Mouse (Mus musculus) thymus, postnatal 36 days (tissue): ENCODE results near the gene Sycp2.

Experiments
- DNase-seq, 2 experiments: peaks; one replicate each; pipeline ENCODE4 v3.0.0; 2022; ENCODE audit warnings: mixed read lengths in 2 of 2

The Sycp2 gene

DNA sequence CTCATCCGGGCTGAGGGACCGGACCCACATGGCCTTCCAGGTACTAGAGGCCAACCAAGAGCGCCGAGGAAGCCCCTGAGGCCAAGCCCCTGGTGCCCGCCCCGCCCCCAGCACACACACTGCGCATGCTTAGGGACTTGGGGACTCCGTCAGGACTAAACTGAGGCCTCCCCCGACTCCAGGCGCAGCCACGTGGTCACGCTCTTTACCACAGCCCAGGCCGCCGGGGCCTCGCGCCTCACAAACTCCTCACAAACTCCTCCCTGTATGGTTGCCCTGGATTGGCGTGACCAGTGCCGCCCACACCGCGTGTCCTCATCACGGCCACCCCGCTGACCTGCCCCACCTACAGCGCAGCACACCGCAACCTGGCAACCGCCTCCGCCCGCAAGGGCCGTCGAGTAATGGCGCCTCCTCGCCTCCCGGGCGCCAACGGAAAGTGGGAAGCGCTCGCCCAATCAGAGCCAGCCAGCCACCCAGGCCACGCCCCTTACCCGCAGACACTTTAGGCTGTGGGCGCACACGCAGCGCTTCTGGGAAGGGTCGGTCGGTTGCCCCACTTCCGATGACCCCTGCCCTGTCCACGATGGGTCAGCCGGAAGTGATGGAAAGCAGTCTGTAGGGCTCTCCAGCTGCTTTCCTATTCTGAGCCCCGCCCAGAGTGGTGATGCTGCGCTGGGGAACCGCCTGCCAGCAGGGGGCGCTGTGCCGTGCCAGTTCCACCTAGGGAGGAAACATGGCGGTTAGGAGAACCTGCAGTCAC is at the start of gene Sycp2:
Gene Sycp2 (minus strand): TSS at position 633 of the 763 bp plus-strand sequence.
- no peak for DNase-seq

DNA sequence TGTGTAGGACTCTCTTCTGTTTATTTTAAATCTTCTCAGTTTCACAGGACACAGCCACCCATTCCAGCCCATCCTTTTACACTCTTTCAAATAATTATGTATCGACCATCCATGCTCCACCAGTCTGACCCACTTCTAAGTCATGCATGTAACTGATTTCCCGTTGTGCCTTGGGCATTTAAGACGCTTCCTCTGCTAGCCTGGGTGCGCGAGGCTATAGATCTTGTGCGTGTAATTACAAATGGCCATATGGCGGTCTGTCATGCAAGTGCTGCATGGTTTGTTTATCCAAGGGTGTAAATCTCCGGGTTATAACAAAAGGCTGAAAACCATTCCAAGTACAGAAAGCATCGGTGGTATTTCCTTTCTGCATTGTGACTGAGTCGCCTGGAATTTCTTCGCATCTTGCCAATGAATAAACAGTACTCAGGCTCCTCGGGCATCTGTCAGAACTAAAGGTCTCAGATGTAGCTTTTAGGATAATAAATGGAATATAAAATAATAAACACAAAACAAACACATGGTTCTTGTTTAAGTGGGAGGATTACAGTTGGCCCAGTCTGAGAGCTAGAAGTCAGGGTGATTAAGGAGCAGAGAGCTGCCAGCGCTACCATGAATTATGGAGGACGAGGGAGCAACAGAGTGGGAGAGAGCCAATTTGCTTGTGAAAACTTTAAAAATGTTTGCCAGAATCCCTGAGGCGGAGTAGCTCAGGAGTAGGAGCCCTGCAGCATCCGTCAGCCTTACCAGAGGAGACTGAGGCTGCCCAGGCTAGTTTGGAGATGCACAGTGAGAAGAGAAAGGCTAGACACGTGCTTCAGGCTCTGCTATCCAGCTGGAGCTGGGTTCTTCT is 47.4 kb upstream of the Sycp2 start:
- no peak for DNase-seq

DNA sequence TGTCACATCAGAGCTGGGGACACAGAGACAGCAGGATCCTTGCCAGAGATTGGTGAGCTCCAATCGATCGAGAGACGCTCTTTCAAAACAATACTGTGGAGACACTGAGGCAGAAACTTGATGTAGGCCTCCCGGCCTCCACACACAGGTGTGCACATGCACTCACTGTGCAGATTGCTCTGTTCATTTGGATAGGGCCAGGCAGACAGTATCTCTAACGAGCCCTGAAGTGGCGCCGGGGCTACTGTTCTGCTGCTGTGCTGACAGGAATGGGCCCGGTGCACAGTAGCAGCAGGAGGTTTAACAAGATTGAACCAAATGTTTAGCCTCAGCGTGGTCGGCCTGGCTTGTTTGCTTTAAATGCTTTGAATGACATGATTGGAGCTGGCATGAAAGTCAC is 43.5 kb upstream of the Sycp2 start:
- DNase-seq = no peak

DNA sequence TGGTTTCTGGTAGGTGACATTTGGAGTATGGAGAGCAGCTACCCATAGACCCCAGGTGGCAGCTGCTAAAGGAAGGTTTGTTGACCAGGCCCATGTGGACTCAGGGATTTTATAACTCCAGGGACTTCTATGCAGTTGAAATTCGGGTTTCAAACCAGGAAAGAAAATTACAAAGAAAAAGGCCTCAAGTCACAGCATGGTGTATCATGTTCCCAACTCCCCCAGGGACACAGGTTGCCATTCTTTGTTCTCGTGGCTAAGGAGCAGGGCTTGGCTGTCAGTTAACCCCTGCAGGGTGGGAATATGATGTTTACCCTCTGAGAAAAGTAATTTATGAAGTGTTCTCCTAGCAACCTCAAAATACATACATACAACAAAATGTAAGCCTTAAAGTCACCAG is 42.8 kb upstream of the Sycp2 start:
- DNase-seq = no peak

DNA sequence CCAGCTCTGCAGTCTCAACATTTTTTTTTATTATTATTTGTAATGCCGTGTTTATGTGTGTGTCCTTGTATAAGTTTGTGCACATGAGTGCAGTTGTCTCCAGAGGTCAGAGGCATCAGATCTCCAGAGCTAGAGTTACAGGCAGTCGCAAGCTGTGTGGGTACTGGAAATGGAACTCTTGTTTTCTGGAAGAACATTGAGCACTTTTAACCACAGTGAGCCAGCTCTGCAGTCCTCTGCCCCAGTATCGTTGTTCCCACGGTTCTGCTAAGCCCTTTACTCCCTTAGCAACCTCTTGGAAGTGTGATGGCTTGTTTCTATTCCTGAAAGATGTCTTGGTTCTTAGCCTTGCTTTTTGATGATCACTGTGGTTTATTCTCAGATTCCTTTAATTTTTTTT is 41.9 kb upstream of the Sycp2 start:
- no peak for DNase-seq

DNA sequence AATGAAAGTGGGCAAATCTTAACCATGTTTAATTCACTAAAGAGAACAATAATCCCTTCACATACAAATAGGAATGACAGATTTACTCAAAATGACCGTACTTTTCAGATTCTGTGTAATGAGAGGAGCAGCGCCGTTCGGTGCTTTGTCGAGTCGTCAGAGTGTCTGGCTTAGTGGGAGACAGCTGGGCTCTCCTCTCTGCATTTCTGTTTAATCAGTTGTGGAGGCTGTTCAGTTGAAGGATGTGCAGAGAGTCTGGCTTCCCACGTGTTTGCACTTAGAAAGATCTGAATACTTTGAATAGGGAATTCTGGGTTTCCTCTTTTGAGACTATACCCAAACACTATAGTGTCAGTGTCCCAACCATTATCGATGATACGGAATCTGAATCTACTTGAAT is 29.8 kb upstream of the Sycp2 start:
- no peak for DNase-seq

DNA sequence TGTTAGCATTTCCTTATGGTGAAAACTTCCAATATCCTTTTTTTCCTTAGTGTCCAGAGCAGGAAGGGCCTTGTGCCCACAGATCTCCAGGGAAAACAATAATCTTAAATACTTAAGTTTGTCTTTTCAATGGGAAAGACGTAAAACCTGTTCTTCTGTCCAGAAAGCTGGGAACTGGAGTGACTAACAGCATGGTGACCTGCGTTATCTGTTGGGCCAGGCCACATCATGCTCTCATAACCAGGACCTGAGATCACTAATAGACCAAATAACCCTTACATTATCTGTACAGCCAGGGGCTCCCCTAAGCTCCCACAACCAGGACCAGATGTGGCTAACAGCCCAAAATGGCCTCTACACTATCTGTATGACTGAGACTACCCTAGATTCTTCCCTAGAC is 26.4 kb upstream of the Sycp2 start:
- DNase-seq = no peak

DNA sequence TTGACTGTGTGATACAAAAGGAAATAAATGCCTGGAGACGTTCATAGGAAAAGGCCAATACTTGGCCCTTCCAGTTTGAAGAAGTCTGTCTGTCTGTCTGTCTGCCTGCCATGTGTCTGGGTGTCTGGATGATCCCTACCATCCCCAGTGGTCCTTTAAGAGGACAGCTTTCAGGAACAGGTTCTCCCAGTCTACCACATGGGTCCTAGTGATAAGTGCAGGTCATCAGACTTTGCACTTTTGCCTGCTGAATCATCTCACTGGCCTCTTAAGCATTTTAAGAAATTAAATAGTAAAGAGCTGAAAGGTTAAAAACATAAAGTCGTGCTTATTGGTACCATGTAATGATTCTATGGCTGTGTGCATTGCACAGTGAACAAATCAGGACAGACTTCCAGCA is 26.0 kb upstream of the Sycp2 start:
- no peak for DNase-seq

DNA sequence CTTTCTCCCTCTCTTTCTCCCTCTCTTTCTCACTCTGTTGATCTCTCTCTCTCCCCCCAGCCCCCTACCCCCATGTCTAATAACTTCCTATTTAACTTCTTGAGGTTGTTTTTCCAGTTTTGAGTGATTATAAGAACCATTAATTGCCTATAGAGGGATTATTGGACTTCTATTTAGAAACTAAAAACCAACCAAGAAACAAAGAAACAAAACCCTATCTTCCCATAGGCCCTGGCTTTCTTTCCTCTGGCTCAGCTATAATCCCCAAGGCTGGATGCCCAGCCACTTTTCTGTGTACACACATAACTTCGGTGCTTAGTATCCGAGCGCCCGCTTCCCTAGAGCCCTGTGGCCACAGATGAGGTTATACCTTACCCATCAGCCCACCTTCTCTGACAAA is 22.7 kb upstream of the Sycp2 start, which contains the start of gene Cdh26:
Gene Cdh26 (plus strand): TSS at position 301 of the 400 bp plus-strand sequence.
- no peak for DNase-seq

DNA sequence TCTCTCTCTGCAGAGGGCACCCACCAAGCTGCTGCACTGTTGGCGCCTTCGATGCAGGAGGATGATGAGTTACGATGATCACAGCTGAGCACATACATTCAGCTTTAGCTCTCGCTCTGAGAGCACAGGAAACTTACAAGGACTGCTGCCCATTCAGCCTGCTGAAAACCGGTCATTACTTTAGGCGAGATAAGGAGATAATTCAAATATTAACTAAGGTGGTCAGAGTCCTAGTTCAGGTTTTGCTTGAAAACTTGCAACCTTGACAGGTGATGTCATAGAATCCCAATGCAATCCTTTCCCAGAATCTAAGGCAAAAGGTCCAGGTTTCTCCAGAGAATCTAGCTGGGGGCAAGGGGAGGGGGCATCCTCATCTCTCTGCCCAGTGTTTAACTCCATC is 21.9 kb upstream of the Sycp2 start:
- DNase-seq = no peak

DNA sequence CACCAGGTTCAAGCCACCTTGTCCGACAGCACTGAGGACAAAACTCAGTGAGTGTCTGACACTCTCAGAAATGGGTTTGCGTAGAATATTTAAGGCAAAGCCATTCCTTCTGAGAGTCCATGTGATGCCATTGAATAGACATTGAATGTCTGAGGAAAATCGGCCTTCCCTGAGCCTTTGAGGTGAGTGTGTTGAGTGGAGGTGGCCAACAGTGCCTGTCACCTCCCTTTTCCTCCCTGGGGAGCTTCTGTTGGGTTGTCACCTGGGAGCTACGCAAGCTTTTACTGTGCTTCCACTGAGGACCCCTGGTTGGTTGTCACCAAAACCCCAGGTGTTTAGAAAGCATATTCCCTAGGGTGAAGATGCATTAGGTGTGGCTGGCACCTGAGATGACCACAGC is 21.2 kb upstream of the Sycp2 start:
- no peak for DNase-seq

DNA sequence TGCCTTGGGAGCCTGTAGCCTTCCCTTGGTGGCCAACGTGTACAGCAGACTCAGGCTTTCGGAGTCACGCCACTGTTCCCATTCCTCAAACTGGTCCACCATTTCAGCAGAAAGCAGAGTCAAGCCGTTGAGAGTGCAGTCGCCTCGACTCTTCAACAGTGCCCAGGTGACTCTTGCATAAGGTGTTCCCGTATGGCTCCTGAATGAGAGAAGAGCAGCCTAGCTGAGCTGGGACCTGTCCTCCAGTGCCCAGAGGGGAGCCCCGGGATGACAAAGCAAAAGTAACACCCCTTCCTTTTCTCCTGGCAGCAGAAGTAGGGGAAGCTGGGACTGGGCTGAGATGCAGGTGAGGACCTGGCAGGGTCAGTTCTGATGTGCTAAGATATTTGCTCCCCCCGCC is 20.7 kb upstream of the Sycp2 start:
- DNase-seq = no peak

DNA sequence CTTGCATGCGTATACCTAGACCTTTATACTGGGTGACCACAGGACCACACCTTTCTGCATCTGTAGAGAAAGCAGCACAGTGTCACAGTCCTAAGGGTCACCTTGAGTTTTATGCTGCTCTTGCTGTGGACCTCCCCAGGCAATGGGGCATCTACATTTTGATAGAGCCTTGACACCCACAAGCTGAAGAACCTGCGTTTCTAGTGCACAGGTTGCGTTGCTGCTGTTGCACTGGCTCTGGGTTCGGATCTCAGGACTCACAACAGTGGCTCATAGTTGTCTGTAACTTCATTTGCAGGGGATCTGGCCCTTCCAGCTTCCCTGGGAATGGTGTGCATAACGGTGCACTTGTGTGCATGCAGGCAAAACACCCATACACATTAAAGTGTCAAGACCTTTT is 19.7 kb upstream of the Sycp2 start:
- DNase-seq = no peak

DNA sequence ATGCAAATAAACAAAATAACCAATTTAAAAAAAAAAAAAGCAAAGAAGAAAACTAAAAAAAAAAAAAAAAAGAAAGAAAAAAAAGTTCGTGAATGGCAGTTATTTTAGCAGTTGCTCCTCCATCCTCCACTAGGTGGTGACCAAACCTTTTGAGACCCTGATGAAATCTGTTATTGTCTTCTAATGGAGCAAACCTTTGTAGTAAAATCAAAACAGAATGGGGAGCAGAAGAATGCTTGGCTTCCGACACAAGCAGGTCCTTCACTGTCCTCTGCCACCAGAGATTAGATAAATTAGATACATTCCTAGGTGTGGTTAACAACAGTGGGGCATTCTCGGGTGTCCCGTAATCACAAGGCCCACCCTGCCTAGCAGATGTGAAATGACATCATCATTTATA is 18.7 kb upstream of the Sycp2 start:
- DNase-seq = no peak

DNA sequence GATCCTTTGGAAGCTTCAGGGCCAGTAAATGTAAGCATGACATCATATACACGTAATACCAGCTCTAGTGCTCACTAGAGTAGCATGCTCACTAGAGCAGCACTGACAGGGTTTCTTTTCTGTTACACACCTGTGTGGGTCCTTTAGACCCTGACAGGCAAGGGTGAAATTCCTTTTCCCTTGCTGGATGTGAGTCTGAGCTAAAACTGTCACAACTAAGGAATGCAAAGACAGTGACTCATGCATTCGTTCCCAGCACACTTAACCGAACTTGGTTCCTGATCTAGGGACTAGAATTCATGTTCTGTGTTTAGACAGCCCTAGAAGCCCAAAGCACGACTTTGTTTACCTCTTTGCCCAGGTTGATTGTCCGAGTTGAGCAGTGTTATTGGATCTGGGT is 15.7 kb upstream of the Sycp2 start:
- no peak for DNase-seq

DNA sequence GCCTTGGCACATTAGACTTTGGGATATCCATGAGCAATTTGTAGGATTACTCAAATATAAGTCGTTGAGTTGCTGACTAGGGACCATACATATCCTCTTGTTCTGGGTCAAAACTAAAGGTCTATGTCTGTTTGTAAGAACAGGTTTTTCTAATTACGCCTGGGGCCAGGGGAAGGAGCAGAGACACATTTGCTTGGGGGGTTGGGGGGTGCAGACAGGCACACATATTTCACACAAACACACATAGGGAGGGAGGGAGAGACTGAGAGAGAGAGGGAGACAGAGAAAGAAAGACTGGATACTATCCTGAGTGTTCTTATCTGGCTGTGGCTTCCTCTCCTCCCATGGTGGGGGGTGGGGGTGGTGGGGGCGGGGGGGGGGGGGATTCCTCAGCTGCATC is 14.7 kb upstream of the Sycp2 start:
- DNase-seq = no peak

DNA sequence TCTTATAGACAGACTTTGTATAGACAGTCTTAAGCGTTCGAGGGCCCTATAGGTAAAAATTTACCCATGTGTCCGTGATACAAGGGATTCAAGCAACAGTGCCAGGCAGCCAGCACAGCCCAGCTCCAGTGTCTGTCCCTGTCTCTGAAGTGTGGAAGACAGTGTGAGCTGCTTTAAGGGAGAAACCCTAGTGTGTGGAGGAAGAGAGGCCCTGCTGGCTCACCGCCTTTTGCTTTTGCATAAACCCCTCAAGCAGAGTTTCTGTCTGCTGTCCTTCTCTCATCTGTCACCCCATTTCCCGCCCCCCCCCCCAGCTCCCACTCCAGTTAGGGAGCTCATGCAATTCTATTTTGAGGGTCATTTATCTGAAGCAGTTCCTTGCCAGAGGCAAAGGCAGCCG is 14.1 kb upstream of the Sycp2 start:
- no peak for DNase-seq

DNA sequence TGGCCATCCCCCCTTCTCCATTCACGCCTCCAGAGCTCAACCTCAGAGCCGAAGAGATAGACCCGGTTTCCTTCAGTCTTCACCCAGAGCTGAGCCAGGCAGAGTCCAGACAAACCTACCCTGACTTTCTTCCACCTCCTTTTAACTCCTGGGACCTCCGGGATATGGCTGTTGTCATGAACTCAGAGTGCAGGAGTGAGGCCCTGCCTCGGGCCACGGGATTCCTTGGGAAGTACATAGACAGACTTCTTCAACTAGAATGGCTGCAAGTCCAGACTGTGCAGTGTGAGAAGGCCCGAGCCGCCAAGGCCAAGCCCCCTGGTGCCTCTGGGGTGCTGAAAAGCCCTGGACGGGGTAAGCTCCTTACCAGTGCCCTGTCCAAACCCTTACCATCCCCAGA is 13.1 kb upstream of the Sycp2 start:
- DNase-seq = no peak

DNA sequence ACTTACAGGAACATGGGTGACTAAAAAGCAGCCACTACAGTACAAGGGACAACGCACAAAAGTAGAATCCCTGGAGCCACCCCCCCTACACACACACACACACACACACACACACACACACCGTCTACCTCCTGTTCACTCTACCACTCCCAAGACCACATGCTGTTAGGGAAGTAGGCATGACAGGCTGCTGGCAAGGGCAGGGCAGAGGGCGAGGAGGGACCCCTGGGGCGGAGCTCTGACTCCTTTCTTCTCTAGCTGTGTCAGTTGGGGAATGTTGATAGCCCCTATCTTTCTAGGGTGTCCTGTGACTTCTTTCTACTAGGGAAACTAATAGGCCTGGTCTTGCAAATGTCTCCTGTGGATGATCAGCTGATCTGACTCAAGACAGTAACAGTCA is 9.5 kb upstream of the Sycp2 start:
- no peak for DNase-seq

DNA sequence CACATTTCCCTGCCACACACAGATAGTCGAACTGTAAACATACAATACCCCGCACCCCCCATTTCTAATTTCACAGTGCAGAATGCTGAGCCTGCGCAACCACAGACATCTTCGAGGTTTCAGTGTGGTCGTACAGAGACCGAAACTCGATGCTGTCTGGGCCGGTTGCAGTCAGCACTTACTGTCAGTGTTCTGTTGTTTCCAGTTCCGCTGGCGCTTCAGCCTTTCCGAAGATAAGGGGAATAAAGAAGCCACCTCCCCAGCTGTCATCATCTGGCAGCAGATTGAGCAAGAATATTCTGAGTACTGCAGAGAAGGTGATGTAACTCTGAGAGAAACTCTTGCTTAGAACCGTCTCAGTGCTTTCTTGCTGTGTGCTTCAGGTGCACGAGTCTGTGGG is 8.9 kb upstream of the Sycp2 start:
- DNase-seq = no peak

DNA sequence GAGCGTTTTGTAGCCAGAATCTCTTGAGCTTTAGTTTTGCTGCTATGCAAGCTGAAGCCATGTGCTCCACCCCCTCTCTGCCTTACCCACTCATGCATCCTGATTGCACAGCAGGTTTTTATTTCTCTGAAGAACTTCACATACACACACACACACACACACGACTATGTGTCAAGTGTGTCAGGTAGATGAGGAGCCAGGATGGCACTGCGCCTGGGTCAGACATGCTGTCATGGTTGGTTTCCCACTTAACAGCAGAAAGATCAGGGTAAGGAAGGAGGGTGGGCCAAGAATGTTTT is 7.6 kb upstream of the Sycp2 start:
- DNase-seq = no peak

DNA sequence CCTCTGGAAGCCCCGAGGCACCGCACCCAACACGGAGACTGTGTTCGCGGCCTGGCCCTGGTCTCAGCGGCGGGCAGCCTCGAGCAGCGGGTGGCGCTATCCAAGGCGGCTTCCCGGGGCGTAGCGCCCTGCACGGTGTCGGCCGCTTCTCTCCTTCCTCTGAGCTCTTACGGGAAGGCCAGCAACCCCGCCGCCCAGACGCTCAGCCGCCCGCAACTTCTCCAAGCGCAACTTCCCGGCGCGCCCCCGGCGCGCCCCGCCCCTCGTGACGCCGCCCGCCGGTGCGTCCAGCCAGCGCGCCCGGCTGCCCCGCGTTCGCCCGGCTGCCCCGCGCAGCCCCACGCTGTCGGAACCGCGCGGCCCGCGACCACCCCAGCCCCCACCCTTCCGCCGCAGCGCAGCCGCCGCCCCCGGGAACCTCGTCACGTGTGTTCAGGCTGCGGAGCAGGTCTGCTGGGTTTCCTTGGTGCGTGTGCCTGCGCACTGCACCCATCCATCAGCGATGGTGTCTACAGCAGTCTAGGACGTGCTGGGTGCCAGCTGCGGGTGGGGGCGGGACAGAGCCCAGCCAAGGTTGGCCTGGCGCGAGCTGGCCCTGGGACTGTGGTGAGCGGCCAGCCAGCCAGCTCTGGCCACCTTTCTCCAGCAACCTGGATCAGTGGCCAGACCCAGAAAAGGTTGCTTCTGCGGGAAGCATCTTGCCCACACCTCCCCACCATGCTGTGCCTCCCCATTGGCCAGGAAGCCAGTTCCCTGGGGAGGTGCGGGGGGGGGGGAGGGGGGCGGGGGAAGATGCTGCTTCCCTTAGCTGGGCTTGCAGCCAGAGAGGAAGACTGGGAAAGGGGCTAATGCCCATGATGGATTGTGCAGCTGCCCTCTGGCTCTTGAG is 7.0 kb upstream of the Sycp2 start, which contains the start of the genes Ppp1r3d and Fam217b:
Gene Ppp1r3d (minus strand): TSS at position 212 of the 889 bp plus-strand sequence.
Gene Fam217b (plus strand): TSS at position 264 of the 889 bp plus-strand sequence.
- no peak for DNase-seq
